Mouse (Mus musculus): ENCODE results near the gene Il22.

- TF ChIP-seq POLR2A (IDR thresholded peaks at IDR 0.05; ENCODE audit: low read depth, low read length) (no peak), CTCF (IDR thresholded peaks at IDR 0.05; ENCODE audit: extremely low read depth, insufficient read depth, insufficient read length, insufficient replicate concordance) (no peak)
Observed at GRCm38 (mm10) chr10:118250852-118251295, 46.1 kb downstream of the Il22 start.
